Mouse (Mus musculus): Measurements from ENCODE around the gene Cmas.

- TF ChIP-seq GATA1 (IDR thresholded peaks at IDR 0.05; ENCODE audit: borderline replicate concordance, low read length) (no peak), CTCF (IDR thresholded peaks at IDR 0.05; ENCODE audit: low read depth, low read length) (no peak), GATA2 (IDR thresholded peaks at IDR 0.05; ENCODE audit: borderline replicate concordance, low read depth, low read length) (no peak), POLR2AphosphoS5 (IDR thresholded peaks at IDR 0.05; ENCODE audit: insufficient replicate concordance, low read depth, low read length) (no peak)
Observed at GRCm38 (mm10) chr6:142764933-142765332, 8.4 kb downstream of the Cmas start.

Data from G1E (cell line).